Mouse (Mus musculus) liver, embryonic 14.5 days (tissue): ENCODE results near the gene Abcd1.

Experiments used
- CTCF ChIP-seq: IDR thresholded peaks from 2 replicates; pipeline ENCODE4 v1.5.1; 2016; ENCODE audit warnings: antibody characterized with exemption, low read depth, control low read depth
- EP300 ChIP-seq: IDR thresholded peaks from 2 replicates; pipeline ENCODE4 v1.6.1; 2016; ENCODE audit warnings: antibody characterized with exemption, low read depth

- TF ChIP-seq CTCF (no peak), EP300 (no peak)
These were observed 32.2 kb upstream of the Abcd1 start for GRCm38 (mm10) chrX:73684156-73684555.
